Mouse (Mus musculus) heart, adult 9 months (tissue): ENCODE data around the gene Smyd5.
A peak's percentile ranks its signal among the peaks of the same experiment; 100 is the strongest.

Experiments
- DNase-seq, 2 experiments: peaks; one replicate each; pipeline ENCODE4 v3.0.0; 2022; ENCODE audit warnings: low spot score in 2 of 2

Smyd5 gene

GRCm38 (mm10) chr6:85431842-85432431 is at the start of gene Smyd5:
TSS of gene Smyd5 (plus strand) at chr6:85431989.
- peak; percentile 65 to 83 for DNase-seq

- no peak for DNase-seq
Measured at GRCm38 (mm10) chr6:85382791-85383190, 49.0 kb upstream of the Smyd5 start.

GRCm38 (mm10) chr6:85388608-85389007 is 43.2 kb upstream of the Smyd5 start:
- DNase-seq = no peak

GRCm38 (mm10) chr6:85391803-85392202 is 40.0 kb upstream of the Smyd5 start:
- DNase-seq = peak in 1 of 2 experiments; percentile 65

GRCm38 (mm10) chr6:85395360-85395759 is 36.4 kb upstream of the Smyd5 start:
- DNase-seq = no peak

GRCm38 (mm10) chr6:85397165-85397564 is 34.6 kb upstream of the Smyd5 start:
- DNase-seq = peak in 1 of 2 experiments; percentile 27

GRCm38 (mm10) chr6:85399715-85400114 is 32.1 kb upstream of the Smyd5 start:
- no peak for DNase-seq

- DNase-seq = peak; percentile 68 to 85
Measured at GRCm38 (mm10) chr6:85402613-85403012, 29.2 kb upstream of the Smyd5 start.

GRCm38 (mm10) chr6:85403039-85403438 is 28.8 kb upstream of the Smyd5 start:
- no peak for DNase-seq

- no peak for DNase-seq
Measured at GRCm38 (mm10) chr6:85409003-85409402, 22.8 kb upstream of the Smyd5 start.

- DNase-seq = peak; percentile 41 to 50
Measured at GRCm38 (mm10) chr6:85410771-85411273, 21.0 kb upstream of the Smyd5 start.

- no peak for DNase-seq
Measured at GRCm38 (mm10) chr6:85415829-85416228, 16.0 kb upstream of the Smyd5 start.

- DNase-seq = no peak
Measured at GRCm38 (mm10) chr6:85419150-85419549, 12.6 kb upstream of the Smyd5 start.

GRCm38 (mm10) chr6:85423836-85424379 is 7.9 kb upstream of the Smyd5 start, which contains the start of gene Noto:
TSS of gene Noto (plus strand) at chr6:85423886.
- no peak for DNase-seq

- no peak for DNase-seq
Measured at GRCm38 (mm10) chr6:85431274-85431841, 431 bp upstream of the Smyd5 start.

- no peak for DNase-seq
Measured at GRCm38 (mm10) chr6:85433865-85434264, 2.1 kb downstream of the Smyd5 start.

- no peak for DNase-seq
Measured at GRCm38 (mm10) chr6:85436204-85436603, 4.4 kb downstream of the Smyd5 start.

GRCm38 (mm10) chr6:85436631-85437030 is 4.8 kb downstream of the Smyd5 start:
- DNase-seq = no peak

GRCm38 (mm10) chr6:85441142-85441541 is 9.4 kb downstream of the Smyd5 start:
- no peak for DNase-seq

GRCm38 (mm10) chr6:85443488-85444233 is 11.9 kb downstream of the Smyd5 start:
- DNase-seq = no peak

- DNase-seq = no peak
Measured at GRCm38 (mm10) chr6:85444266-85444965, 12.6 kb downstream of the Smyd5 start.

- no peak for DNase-seq
Measured at GRCm38 (mm10) chr6:85445286-85445685, 13.5 kb downstream of the Smyd5 start.
